Mouse (Mus musculus): ENCODE measurements around the gene Tbc1d2. TPM values are rescaled to one million over a fixed set of nuclear protein-coding genes. Genes with fewer than 3 reads are reported as not detected.

Tbc1d2 gene
- polyA plus RNA-seq, 1 experiment from 2014 or later: 2.7 TPM

DNA sequence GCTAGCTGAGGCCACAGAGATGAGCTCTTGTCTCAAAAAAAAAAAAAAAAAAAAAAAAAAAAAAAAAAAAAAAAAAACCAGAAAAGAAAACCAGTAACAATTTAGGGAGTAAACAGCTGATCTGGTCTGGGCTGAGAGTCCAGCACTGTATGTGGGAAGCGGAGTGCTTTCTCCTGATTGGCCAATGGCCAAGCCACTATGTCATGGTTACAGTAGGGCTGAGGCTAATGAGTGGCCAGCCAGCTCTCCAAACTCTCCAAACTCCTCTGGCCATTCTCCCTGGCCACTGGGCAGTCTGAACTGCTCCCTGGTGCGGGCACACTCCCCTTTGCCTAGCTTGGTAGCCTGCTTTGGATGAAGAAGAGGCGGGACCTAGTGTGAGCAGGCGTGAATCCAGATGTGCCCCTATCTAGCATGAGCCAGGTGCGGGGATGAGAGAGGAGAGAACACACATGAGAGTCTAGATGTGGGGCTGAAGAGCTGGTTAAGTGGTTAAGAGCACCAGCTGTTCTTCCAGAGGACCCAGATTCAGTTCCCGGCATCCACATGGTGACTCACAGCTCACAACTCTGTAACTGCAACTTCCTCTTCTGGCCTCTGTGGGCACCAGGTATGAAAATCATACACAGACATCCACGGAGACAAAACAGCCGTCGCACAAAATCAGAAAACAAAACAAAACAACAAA is 58.0 kb downstream of the Tbc1d2 start:
- Histone ChIP-seq H3K4me2 (replicated peaks; ENCODE audit: low read depth) (no peak overlapping the region), H3K27ac (replicated peaks) (no peak overlapping the region), H3K4me3 (ENCODE audit: low read depth, low read length) (no peak overlapping the region), H3K9ac (ENCODE audit: low read length) (no peak overlapping the region), H3K4me1 (replicated peaks; ENCODE audit: control insufficient read depth, insufficient read depth) (no peaks in the 10 kb centered on the region), H3K36me3 (ENCODE audit: control insufficient read depth, insufficient read depth, low read length) (no peaks in the 10 kb centered on the region), H3K27me3 (ENCODE audit: control insufficient read depth, insufficient read depth, low read length) (no peaks in the 10 kb centered on the region), H3K9me3 (ENCODE audit: control insufficient read depth, low read length) (no peaks in the 10 kb centered on the region)
- ATAC-seq (ENCODE audit: low FRiP score, low TSS enrichment) (no peak), DNase-seq (ENCODE audit: low spot score) (no peak)
- no peak for TF ChIP-seq EP300 (optimal IDR thresholded peaks at IDR 0.05)
- no peak for TF ChIP-seq CTCF (IDR thresholded peaks at IDR 0.05; ENCODE audit: low read depth)
- 78% methylated on average over 9 of the region's 9 CpGs for WGBS

DNA sequence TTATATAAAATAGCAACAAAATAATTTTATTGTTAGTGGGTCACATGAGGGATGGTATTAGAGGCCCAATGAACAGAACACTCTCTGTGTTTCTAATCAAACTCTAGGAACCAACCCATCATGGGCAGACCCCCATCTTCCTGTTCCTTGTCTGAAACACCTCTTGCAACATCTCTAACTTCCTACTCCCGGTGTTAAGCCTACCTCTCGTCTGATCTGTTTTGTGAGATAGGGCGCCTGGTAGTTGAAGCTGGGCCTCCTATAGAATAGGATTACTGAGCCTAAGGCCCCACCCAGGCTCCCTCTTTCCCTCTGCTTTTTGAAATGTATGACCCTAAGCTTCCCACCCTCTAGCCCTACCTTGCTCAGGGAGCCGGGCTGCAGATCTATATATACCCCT is 59.2 kb downstream of the Tbc1d2 start:
- Histone ChIP-seq H3K9me3 (ENCODE audit: control insufficient read depth, low read length) (no peaks in the 10 kb centered on the region), H3K27ac (replicated peaks) (no peak overlapping the region), H3K9ac (ENCODE audit: low read length) (no peak overlapping the region), H3K4me3 (ENCODE audit: low read depth, low read length) (no peak overlapping the region), H3K36me3 (ENCODE audit: control insufficient read depth, insufficient read depth, low read length) (no peaks in the 10 kb centered on the region), H3K4me2 (replicated peaks; ENCODE audit: low read depth) (no peak overlapping the region), H3K27me3 (ENCODE audit: control insufficient read depth, insufficient read depth, low read length) (no peaks in the 10 kb centered on the region), H3K4me1 (replicated peaks; ENCODE audit: control insufficient read depth, insufficient read depth) (no peaks in the 10 kb centered on the region)
- ATAC-seq (ENCODE audit: low FRiP score, low TSS enrichment) (no peak), DNase-seq (ENCODE audit: low spot score) (no peak)
- TF ChIP-seq CTCF (IDR thresholded peaks at IDR 0.05; ENCODE audit: low read depth) (no peak), EP300 (optimal IDR thresholded peaks at IDR 0.05) (no peak)
- WGBS: 37% methylated on average over 4 of the region's 4 CpGs

DNA sequence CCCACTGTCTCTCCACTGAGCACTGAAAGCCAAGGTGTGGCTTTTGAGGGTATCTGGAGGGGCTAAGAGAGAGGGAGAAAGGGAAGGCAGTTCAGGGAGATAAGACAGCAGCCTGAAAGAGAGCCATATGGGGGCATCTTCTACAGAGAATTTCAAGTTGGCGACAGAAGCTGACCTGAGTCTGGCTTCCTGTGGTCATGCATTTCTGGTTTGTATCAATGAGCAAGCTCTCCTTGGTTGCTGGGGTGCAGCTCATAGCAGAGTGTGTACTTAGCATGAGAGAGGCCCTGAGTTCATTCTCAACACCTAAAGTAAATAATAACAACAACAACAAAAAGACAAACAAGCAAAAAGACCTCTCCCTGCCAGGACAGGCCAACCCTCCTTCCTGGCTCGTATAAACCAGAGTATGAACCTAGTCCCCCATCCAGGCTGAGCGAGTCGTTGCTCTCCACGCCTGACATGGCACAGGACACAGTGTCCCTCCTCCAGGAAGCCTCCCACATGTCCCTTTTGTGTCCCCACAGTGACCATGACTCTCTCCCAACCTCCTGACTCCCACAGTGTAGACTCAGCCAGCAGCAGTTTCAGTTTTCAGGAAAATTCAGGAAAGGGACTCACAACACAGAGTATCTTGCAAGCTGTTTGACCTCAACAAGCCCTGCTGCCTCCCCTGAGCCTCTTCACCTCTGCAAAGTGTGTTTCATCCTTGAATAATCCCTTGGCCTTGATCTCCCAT is 59.9 kb downstream of the Tbc1d2 start:
- ATAC-seq (ENCODE audit: low FRiP score, low TSS enrichment) (no peak), DNase-seq (ENCODE audit: low spot score) (no peak)
- Histone ChIP-seq H3K9me3 (ENCODE audit: control insufficient read depth, low read length) (no peaks in the 10 kb centered on the region), H3K4me3 (ENCODE audit: low read depth, low read length) (no peak overlapping the region), H3K4me2 (replicated peaks; ENCODE audit: low read depth) (no peak overlapping the region), H3K27me3 (ENCODE audit: control insufficient read depth, insufficient read depth, low read length) (no peaks in the 10 kb centered on the region), H3K36me3 (ENCODE audit: control insufficient read depth, insufficient read depth, low read length) (no peaks in the 10 kb centered on the region), H3K9ac (ENCODE audit: low read length) (no peak overlapping the region), H3K4me1 (replicated peaks; ENCODE audit: control insufficient read depth, insufficient read depth) (no peaks in the 10 kb centered on the region), H3K27ac (replicated peaks) (no peak overlapping the region)
- 65% methylated on average over 5 of the region's 5 CpGs for WGBS
- no peak for TF ChIP-seq EP300 (optimal IDR thresholded peaks at IDR 0.05)
- no peak for TF ChIP-seq CTCF (IDR thresholded peaks at IDR 0.05; ENCODE audit: low read depth)

DNA sequence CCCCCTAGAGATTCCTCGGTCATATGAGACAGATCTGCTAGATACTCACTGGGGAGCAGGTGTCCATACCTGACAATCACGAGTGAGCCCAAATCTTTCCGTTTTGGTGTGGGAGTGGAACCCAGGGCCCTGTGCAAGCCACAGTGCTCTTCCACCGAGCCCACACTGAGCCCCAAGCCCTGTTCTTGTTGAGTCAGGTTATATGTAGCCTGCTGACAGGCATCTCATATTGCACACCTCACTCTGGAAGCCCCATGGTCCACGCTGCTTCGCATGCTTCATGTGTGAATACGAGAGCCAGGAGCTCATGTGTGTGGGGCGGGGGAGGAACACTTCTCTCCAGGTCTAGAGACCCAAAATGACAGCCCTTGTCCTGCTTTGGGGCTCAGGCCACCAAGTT is 60.9 kb downstream of the Tbc1d2 start:
- DNase-seq (ENCODE audit: low spot score) (no peak), ATAC-seq (ENCODE audit: low FRiP score, low TSS enrichment) (no peak)

DNA sequence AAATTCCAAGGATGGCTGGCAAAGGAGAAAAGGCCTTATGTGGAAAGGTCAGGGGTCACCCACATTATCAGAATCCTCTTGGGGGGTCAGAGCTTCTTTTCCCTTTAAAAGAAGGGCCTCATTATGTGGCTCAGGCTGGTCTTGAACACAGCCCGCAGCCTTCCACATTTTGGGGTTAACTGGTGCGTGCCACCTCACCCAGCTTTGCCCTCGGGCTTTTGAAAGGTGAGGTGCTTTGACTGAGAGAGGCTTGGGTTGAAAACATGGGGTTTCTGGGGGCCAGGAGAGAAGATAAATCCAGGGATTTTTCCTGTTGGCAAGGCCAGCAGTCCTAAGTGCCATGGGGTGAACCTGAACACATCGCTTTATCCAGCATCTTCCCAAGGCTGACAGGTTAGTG is 63.5 kb downstream of the Tbc1d2 start:
- Histone ChIP-seq H3K9ac (ENCODE audit: low read length) (no peak overlapping the region), H3K27me3 (ENCODE audit: control insufficient read depth, insufficient read depth, low read length) (no peaks in the 10 kb centered on the region), H3K27ac (replicated peaks) (no peak overlapping the region), H3K4me1 (replicated peaks; ENCODE audit: control insufficient read depth, insufficient read depth) (no peaks in the 10 kb centered on the region), H3K36me3 (ENCODE audit: control insufficient read depth, insufficient read depth, low read length) (no peaks in the 10 kb centered on the region), H3K9me3 (ENCODE audit: control insufficient read depth, low read length) (no peaks in the 10 kb centered on the region), H3K4me3 (ENCODE audit: low read depth, low read length) (no peak overlapping the region), H3K4me2 (replicated peaks; ENCODE audit: low read depth) (no peak overlapping the region)
- WGBS: 70% methylated on average over 4 of the region's 4 CpGs
- ATAC-seq (ENCODE audit: low FRiP score, low TSS enrichment): no peak
- no peak for DNase-seq (ENCODE audit: low spot score)
- no peak for TF ChIP-seq EP300 (optimal IDR thresholded peaks at IDR 0.05)
- no peak for TF ChIP-seq CTCF (IDR thresholded peaks at IDR 0.05; ENCODE audit: low read depth)

More for the DNA sequence above, 60.9 kb downstream of the Tbc1d2 start:
- H3K27me3 ChIP-seq (ENCODE audit: control insufficient read depth, insufficient read depth, low read length): no peaks in the 10 kb centered on the region
- no peaks in the 10 kb centered on the region for H3K4me1 ChIP-seq (replicated peaks; ENCODE audit: control insufficient read depth, insufficient read depth)
- TF ChIP-seq EP300 (optimal IDR thresholded peaks at IDR 0.05): no peak
- no peak for TF ChIP-seq CTCF (IDR thresholded peaks at IDR 0.05; ENCODE audit: low read depth)
- no peak overlapping the region for H3K4me3 ChIP-seq (ENCODE audit: low read depth, low read length)
- H3K9me3 ChIP-seq (ENCODE audit: control insufficient read depth, low read length): no peaks in the 10 kb centered on the region
- H3K36me3 ChIP-seq (ENCODE audit: control insufficient read depth, insufficient read depth, low read length): no peaks in the 10 kb centered on the region
- no peak overlapping the region for H3K9ac ChIP-seq (ENCODE audit: low read length)
- H3K27ac ChIP-seq (replicated peaks): no peak overlapping the region
- WGBS: 83% methylated on average over 8 of the region's 8 CpGs
- no peak overlapping the region for H3K4me2 ChIP-seq (replicated peaks; ENCODE audit: low read depth)

DNA sequence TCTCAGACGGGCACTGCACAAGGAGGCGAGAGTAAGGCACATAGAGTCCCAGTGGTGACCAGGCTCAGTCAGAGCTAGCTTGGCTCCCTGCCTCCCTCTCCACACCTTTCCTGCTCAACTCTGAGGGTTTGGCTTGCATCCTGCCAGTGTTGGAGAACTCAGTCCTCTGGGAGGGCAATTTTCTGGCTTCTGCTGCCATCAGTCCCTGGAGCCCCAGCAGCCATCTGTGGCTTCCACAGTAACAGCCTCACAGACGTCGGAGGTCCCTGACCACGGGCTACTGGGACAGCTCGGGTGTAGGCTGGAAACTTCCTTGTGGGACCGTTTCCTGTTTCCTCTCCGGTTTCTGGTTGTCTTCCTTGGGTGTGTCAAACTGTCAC is 64.2 kb downstream of the Tbc1d2 start:
- no peaks in the 10 kb centered on the region for H3K4me1 ChIP-seq (replicated peaks; ENCODE audit: control insufficient read depth, insufficient read depth)
- no peak overlapping the region for H3K9ac ChIP-seq (ENCODE audit: low read length)
- no peaks in the 10 kb centered on the region for H3K27me3 ChIP-seq (ENCODE audit: control insufficient read depth, insufficient read depth, low read length)
- H3K27ac ChIP-seq (replicated peaks): no peak overlapping the region
- ATAC-seq (ENCODE audit: low FRiP score, low TSS enrichment) (no peak), DNase-seq (ENCODE audit: low spot score) (no peak)
- no peaks in the 10 kb centered on the region for H3K9me3 ChIP-seq (ENCODE audit: control insufficient read depth, low read length)
- TF ChIP-seq EP300 (optimal IDR thresholded peaks at IDR 0.05) (no peak), CTCF (IDR thresholded peaks at IDR 0.05; ENCODE audit: low read depth) (no peak)
- no peak overlapping the region for H3K4me3 ChIP-seq (ENCODE audit: low read depth, low read length)
- WGBS: 73% methylated on average over 8 of the region's 8 CpGs
- no peaks in the 10 kb centered on the region for H3K36me3 ChIP-seq (ENCODE audit: control insufficient read depth, insufficient read depth, low read length)
- no peak overlapping the region for H3K4me2 ChIP-seq (replicated peaks; ENCODE audit: low read depth)
